Mouse (Mus musculus) ES-Bruce4 (cell line): ENCODE data around the gene Siah1b.

ENCODE experiments used
- CTCF ChIP-seq: IDR thresholded peaks from one replicate; pipeline ENCODE4 v1.8.1; 2011; ENCODE audit warnings: low read depth, low read length
- POLR2A ChIP-seq: IDR thresholded peaks from one replicate; pipeline ENCODE4 v1.8.1; 2011; ENCODE audit warnings: low read length; ENCODE audit not compliant: insufficient read depth

DNA sequence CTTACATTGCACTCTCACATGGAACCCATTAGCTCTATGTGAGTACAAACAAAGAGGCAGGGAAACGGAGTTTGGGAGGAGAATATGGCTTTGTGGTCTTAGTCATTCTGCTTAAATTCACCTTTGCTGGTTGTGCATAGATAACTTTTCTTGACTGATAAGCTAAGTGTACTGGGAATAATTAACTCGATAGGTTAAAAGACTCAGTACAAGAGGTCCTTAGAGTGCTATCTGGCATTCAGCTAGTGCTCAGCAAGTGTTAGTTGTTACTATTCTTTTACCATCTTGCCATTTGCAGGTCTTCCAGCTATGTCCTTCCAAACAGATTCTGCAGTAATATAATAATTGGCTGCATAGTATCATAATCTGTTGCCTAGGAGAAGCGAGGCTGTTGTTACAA is 34.9 kb upstream of the Siah1b start:
- no peak for TF ChIP-seq CTCF
- TF ChIP-seq POLR2A, result no peak
